Mouse (Mus musculus) gastrocnemius, adult 2 months (tissue): ENCODE results near the gene Myo9b. TPM values are rescaled to one million over a fixed set of nuclear protein-coding genes. Genes with fewer than 3 reads are reported as not detected.

Experiments used
- DNase-seq: peaks from one replicate; pipeline ENCODE4 v3.0.0; 2022
- H3K27ac ChIP-seq: fragments of 200-600 bp; 2 replicates; pipeline ENCODE4 v1.8.1; 2022; ENCODE audit warnings: mild to moderate bottlenecking
- H3K4me3 ChIP-seq: fragments of 200-600 bp; 2 replicates; pipeline ENCODE4 v1.8.1; 2022; ENCODE audit warnings: mild to moderate bottlenecking, moderate library complexity
- CTCF ChIP-seq: fragments of 200-600 bp; IDR thresholded peaks from 2 replicates; pipeline ENCODE4 v1.8.1; 2022; ENCODE audit warnings: antibody characterized with exemption, mild to moderate bottlenecking, moderate library complexity
- intact Hi-C: fragments of 180-260 bp; cut with DNase I; formaldehyde crosslinking; loops from one replicate; pipeline ENCODE4 v1.15.1; 2025
- total RNA-seq, 2 experiments: library from RNA; stranded (reverse); gene quantifications; 2 replicates each; pipeline ENCODE4 v1.2.3; 2021

The Myo9b gene
- total RNA-seq, 2 experiments from 2014 or later, result 6.1 to 9.3 TPM

DNA sequence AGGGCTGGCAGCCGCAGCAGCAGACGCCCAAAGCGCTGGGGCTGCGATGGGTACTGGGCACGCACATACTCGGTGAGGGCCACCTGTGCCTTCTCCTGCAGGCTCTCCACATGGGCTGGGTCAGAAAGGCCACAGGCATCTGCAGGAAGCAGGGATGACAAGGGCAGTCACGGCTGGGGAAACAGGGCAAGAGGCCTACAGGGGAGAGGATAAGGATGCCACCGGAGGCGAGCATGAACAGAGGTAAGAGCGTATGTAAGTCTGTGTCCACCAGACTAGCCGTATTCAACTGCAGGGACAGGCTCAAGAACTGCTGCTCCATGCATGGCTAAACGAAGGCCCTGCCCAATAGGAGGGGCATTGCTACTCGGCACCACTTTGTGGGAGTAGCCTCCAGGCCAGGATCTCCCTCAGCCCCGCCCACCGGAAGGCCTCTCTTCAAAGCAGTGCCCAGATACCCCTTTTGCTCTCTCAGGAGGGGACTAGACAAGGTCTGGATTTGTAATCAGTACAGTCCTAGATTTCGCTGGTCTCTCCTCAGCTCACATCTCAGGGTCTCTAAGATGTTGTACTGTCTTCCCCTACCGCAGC lies 102.2 kb downstream of the Myo9b start:
- H3K4me3 ChIP-seq, result no peak overlapping the region
- peak; percentile 48 for DNase-seq
- intact Hi-C loops, result loop anchor here (5.0 kb wide), 2 partner anchors 33 to 93 kb away; partner anchors contain the start of genes Ankle1 and Dda1
- TF ChIP-seq CTCF, result no peak
- H3K27ac ChIP-seq, result peak overlapping the region; percentile 54

GRCm38 (mm10) chr8:71375581-71376422 lies 103.3 kb downstream of the Myo9b start:
- Histone ChIP-seq H3K4me3 (peak overlapping the region; percentile 52), H3K27ac (peak overlapping the region; percentile 54)
- peak; percentile 78 for DNase-seq
- TF ChIP-seq CTCF, result peak; percentile 15; the same call in 1 of the 2 replicates
- intact Hi-C loops, result loop anchor here (5.0 kb wide), 1 partner anchor 91 kb away; the partner anchor contains the start of gene Dda1

- no peak for DNase-seq
- H3K27ac ChIP-seq, result no peak overlapping the region
- TF ChIP-seq CTCF, result no peak
- intact Hi-C loops, result loop anchor here (5.0 kb wide), 1 partner anchor 91 kb away; the partner anchor contains the start of gene Dda1
- H3K4me3 ChIP-seq, result peak overlapping the region; percentile 52
These were observed 104.0 kb downstream of the Myo9b start for GRCm38 (mm10) chr8:71376423-71377030.

DNA sequence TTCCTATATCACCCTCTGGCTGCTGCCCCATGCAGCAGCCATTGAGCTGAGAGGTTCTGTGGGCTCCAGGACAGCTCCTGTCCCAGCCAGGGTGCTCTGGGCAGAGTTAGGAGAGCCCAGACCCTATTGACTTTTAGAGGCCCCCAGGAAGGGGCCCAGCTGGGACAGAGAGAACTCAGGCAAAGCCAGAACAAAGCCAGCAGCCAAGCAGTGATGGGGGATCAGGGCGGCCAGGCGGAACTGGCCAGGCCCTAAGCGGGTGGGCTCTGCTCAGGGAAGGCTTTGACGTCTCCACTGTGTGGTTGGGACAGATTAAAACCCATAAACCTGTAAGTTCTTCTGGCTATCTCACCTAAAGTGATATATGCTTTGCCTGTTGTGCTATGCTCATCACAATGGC lies 106.5 kb downstream of the Myo9b start:
- TF ChIP-seq CTCF, result no peak
- intact Hi-C loops, result loop anchor here (5.0 kb wide), 1 partner anchor 88 kb away; the partner anchor contains the start of gene Dda1
- Histone ChIP-seq H3K27ac (no peak overlapping the region), H3K4me3 (no peak overlapping the region)
- DNase-seq, result no peak

DNA sequence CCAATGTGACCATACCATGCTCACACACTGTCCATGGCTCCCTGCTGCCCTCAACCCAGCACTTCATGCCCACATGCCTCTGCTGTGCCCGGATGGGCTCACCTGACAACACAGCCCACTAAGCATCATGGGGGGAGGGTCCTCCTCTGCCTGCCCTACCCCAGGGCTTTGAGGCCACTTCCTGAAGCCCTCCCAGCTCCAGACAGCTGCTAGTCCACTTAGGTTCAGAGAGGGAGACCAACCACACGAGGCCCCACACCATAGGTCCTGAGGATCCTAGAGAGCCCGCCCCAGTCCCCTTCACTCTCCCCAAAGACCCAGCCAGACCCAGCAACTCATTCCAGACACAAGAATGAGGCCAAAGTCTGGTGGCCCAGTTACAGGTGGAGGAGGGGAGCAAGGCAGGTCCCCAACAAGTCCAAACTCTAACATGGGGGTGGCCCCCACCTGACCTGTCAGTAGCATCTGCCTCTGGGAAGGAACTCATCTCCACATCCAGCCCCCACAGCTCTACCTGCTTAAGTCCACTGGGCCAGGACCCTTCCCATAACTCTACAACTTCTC lies 107.1 kb downstream of the Myo9b start:
- peak overlapping the region; percentile 93 for H3K27ac ChIP-seq
- intact Hi-C loops, result loop anchor here (5.0 kb wide), 1 partner anchor 88 kb away; the partner anchor contains the start of gene Dda1
- no peak for TF ChIP-seq CTCF

DNA sequence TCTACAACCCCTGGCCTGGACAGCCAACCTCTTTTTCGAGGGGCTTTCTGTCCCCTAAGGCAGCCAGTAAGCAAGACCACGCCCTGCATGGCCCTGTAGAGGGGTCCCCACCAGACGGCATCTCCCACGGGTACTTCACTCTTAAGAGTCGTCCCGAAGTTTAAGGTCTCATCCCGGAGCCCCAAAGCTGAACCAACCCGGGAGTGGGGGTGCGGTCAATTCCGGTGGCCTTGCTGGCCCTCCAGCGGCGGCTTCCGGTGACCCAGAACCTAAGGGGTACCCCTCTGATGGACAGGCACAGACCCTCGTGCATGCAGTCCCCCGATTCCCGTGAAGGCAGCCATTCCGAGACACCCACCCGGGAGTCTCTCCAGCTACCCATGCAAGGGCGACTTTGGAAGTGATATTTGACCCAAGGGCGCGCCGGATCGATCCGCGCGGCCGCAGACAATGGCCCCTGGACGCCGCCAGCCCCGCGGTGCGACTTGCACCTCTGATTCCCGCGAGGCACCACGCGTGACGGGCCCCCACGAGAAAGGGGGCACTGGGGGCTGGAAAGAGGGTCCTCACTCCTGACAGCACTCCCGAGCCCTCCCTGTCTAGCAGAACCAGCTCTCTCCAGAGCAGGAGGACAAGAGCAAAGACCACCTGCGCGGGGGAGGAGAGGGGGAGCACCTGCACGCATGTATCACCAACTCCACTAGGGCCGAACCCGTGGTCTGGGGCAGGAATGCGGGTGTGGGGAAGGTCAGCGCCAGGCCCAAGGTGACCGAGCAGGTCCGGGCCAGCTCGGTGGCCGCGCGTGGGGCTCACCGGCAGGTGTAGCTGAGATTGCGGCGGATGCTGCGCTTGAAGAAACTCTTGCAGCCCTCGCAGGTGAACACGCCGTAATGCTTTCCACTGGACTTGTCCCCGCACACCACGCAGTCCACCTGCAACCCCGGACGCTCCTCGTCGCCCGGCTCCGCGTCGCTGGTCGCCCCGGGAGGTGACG lies 108.0 kb downstream of the Myo9b start:
- TF ChIP-seq CTCF, result no peak
- H3K27ac ChIP-seq, result peak overlapping the region; percentile 93
- intact Hi-C loops, result no loop called here
- H3K4me3 ChIP-seq, result peak overlapping the region; percentile 92
- peak; percentile 58 for DNase-seq

More for the DNA sequence above, 107.1 kb downstream of the Myo9b start:
- peak overlapping the region; percentile 92 for H3K4me3 ChIP-seq
- DNase-seq, result no peak

DNA sequence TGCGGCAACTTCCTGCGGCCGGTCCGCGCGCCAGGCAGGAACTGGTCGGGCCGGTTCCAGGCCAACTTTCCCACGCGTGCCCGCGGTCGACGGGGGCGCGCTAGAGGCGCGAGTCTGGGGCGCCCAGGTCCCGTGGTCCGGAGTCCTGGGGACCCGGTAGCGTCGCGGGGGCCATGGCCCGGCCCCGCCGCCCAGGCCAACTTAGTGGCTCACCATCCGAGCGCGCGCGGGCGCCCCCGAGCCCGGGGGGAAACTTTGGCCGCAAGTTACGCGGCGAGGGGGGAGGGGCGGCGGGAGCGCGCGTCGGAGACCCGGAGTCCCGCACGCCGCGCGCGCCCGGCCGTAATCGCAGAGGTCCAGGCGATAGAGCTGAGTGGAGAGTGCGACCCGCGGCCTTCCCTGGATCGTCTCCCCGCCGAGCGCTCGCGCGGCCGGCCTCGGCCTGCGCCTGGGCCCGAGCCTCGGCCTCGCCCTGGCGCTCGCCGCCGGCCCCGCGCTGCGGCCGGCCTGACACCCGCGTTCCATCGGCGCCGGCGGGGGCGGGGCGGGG lies 109.0 kb downstream of the Myo9b start, which contains the start of gene Nr2f6:
TSS of gene Nr2f6 (minus strand) at position 540 of the 550 bp plus-strand sequence.
- peak within 1 kb of the TSS; percentile 92 for H3K4me3 ChIP-seq
- DNase-seq, result peak; percentile 81
- TF ChIP-seq CTCF, result no peak
- intact Hi-C loops, result no loop called here
- peak within 1 kb of the TSS; percentile 93 for H3K27ac ChIP-seq

DNA sequence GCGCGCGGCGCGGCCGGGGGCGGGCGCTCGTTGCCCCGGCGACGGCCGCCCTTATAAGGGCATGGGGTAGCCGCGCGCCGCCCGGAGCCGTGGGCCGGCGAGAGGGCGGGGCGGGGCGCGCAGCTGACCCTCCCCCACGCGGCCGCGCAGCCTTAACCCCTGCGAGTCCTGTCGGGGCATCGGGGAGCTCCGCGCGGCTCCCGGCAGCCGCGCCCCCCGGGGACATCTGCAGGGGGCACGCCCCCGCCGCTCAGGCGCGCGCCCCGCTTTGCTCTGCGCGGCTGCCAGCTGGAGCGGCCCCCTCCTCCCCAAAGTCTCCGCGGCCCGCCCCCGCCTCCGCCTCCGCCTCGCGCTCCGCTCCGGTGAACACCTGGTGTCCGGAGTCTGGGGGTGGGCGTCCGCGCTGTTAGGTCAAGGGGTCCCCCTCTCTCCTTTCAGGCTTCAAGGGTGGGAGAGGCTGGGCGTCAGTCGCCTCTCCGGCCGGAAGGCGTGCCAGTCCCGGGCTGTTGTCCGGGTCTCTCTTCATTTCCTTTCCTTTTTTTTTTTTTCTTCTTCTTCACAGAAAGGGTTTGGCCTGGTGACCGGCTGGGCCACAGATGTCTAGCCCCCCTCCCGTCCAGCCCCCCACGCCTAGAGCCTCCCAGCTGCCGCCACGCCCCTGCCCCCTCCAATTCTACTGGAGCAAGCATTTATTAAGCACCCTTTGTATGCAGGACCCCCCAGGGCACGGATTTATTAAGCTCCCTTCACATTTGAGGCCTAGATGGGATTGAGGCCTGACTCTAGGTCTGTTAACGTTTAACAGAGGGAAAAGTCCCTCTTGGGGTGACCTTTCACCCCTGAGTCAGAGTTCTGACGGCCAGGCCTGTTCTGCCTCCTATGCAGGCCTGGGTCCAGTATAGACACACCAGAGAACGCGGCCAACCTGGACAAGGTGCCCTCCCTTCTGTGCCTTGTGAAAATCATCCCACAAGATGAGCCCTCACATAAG lies 109.8 kb downstream of the Myo9b start:
- Histone ChIP-seq H3K4me3 (peak overlapping the region; percentile 92), H3K27ac (peak overlapping the region; percentile 91)
- TF ChIP-seq CTCF, result no peak
- intact Hi-C loops, result no loop called here
- DNase-seq, result peak; percentile 94

- DNase-seq, result no peak
- Histone ChIP-seq H3K27ac (peak overlapping the region; percentile 91; the same call in 1 of the 2 replicates), H3K4me3 (no peak overlapping the region)
- TF ChIP-seq CTCF, result no peak
- intact Hi-C loops, result no loop called here
These were observed 110.9 kb downstream of the Myo9b start for GRCm38 (mm10) chr8:71383396-71383795.

DNA sequence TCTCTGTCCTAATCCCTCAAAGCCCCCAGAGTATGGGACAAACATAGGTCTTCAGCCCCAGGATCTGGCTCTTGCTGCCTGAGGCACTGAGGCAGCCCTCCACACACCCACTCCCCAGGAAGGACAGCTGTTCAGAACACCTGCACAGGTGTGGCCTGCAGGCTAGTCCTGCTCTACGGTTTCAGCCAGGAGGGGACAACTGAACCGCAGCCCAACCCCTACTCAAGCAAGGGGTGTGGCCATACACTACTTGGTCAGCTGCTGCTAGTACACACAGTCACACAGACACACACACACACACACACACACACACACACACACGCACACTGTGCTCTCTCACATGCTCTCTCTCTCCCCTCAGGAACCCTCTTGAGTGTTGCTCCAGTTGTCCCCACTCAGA lies 111.3 kb downstream of the Myo9b start:
- Histone ChIP-seq H3K27ac (no peak overlapping the region), H3K4me3 (no peak overlapping the region)
- intact Hi-C loops, result no loop called here
- DNase-seq, result no peak
- no peak for TF ChIP-seq CTCF
